Mouse (Mus musculus): ENCODE data around the gene Odf4. TPM values are rescaled to one million over a fixed set of nuclear protein-coding genes. Genes with fewer than 3 reads are reported as not detected.

Odf4 gene
- polyA plus RNA-seq, 1 experiment, result 1.2 TPM

DNA sequence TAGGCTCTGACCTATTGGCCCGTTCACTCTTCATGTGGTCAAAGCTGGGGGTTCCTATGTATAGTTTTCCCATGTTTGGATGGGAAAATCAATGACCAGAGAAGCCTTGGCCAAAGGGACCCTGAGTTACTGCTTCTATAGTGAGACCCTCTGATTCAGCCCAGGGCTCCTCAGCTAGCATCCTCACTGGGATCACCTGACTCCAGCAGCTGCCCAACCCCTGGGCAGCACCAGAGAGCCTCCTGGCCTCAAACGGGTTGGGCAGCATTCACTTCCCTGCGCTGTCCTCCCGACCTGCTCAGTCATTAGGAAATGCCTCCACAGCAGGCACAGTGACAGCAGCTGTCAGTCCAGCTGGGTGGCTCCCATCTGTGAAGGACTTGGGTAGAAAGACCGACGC lies 38.6 kb downstream of the Odf4 start, which contains the start of gene Rnf222:
Gene Rnf222 (plus strand): TSS at position 301 of the 400 bp plus-strand sequence.
- Histone ChIP-seq H3K4me3 (ENCODE audit: insufficient read depth, low read length) (no peak within 1 kb of the TSS), H3K27ac (ENCODE audit: insufficient read depth, low read length) (no peak within 1 kb of the TSS), H3K4me1 (ENCODE audit: control insufficient read depth, insufficient read depth, low read length) (no peaks in the 10 kb centered on the region)
- TF ChIP-seq POLR2A (IDR thresholded peaks at IDR 0.05; ENCODE audit: extremely low read depth, insufficient read depth, low read length), result no peak
- no peak for TF ChIP-seq CTCF (IDR thresholded peaks at IDR 0.05; ENCODE audit: extremely low read depth, insufficient read depth, low read length)

DNA sequence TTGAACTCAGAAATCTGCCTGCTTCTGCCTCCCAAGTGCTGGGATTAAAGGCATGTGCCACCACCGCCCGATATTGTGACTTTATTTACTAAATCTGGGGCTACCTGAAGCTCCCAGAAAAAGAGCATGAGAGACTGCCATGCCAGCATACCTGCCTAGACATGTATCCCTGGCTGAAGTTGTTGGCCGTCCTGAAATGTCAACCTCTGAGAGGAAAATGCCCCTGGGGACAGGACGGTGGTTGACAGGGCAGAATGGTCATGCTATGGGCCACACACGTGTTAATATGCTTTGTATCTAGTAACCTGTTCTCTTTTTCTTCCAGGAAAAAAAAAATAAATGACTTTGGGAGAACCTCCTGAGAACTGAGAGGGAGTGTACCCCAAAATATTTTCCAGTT lies 40.8 kb downstream of the Odf4 start:
- Histone ChIP-seq H3K4me1 (ENCODE audit: control insufficient read depth, insufficient read depth, low read length) (no peaks in the 10 kb centered on the region), H3K27ac (ENCODE audit: insufficient read depth, low read length) (no peak overlapping the region), H3K4me3 (ENCODE audit: insufficient read depth, low read length) (no peak overlapping the region)
- TF ChIP-seq CTCF (IDR thresholded peaks at IDR 0.05; ENCODE audit: extremely low read depth, insufficient read depth, low read length), result no peak
- TF ChIP-seq POLR2A (IDR thresholded peaks at IDR 0.05; ENCODE audit: extremely low read depth, insufficient read depth, low read length), result no peak

DNA sequence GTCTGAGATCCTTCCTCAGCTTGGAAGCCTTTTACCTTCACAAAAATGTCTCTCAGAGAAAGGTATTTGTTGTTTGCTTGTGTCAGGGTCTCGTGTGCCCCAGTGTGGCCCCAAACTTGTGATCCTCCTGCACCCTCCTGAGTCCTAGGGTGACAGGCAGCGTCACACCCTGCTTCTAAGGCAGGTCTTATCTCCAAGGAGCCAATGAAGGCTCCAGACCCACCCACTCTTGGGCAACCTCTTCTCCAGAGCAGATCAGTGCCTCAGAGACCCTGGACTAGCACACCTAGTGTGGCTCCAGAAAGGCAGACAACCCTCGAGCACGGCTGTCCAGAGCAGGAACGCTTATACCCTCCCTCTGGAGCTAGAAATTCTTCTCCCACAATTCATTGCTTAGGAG lies 42.5 kb downstream of the Odf4 start:
- H3K27ac ChIP-seq (ENCODE audit: insufficient read depth, low read length), result no peak overlapping the region
- TF ChIP-seq POLR2A (IDR thresholded peaks at IDR 0.05; ENCODE audit: extremely low read depth, insufficient read depth, low read length) (no peak), CTCF (IDR thresholded peaks at IDR 0.05; ENCODE audit: extremely low read depth, insufficient read depth, low read length) (no peak)
- no peak overlapping the region for H3K4me3 ChIP-seq (ENCODE audit: insufficient read depth, low read length)
- no peaks in the 10 kb centered on the region for H3K4me1 ChIP-seq (ENCODE audit: control insufficient read depth, insufficient read depth, low read length)

DNA sequence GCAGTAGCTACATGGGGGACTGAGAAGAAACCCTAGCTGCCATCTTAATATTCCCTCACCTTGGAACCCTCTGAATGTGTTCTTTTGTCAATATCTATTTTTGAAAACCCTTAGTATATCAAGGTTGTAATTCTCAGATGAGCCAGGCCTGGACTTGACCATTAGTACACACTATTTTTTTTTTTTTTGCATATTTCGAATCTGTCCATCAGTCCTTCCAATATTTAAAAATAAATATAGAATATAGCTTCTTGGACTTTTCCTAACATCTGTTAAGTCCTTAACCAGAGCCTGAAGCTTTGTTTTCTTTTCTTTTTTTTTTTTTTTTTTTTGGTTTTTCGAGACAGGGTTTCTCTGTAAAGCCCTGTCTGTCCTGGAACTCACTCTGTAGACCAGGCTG lies 43.0 kb downstream of the Odf4 start:
- Histone ChIP-seq H3K27ac (ENCODE audit: insufficient read depth, low read length) (no peak overlapping the region), H3K4me1 (ENCODE audit: control insufficient read depth, insufficient read depth, low read length) (no peaks in the 10 kb centered on the region), H3K4me3 (ENCODE audit: insufficient read depth, low read length) (no peak overlapping the region)
- TF ChIP-seq POLR2A (IDR thresholded peaks at IDR 0.05; ENCODE audit: extremely low read depth, insufficient read depth, low read length), result no peak
- no peak for TF ChIP-seq CTCF (IDR thresholded peaks at IDR 0.05; ENCODE audit: extremely low read depth, insufficient read depth, low read length)

- TF ChIP-seq CTCF (IDR thresholded peaks at IDR 0.05; ENCODE audit: extremely low read depth, insufficient read depth, low read length) (no peak), POLR2A (IDR thresholded peaks at IDR 0.05; ENCODE audit: extremely low read depth, insufficient read depth, low read length) (no peak)
- no peak overlapping the region for H3K27ac ChIP-seq (ENCODE audit: insufficient read depth, low read length)
- no peaks in the 10 kb centered on the region for H3K4me1 ChIP-seq (ENCODE audit: control insufficient read depth, insufficient read depth, low read length)
- H3K4me3 ChIP-seq (ENCODE audit: insufficient read depth, low read length), result no peak overlapping the region
Measured at GRCm38 (mm10) chr11:68882107-68882506, 44.8 kb downstream of the Odf4 start.

- H3K4me3 ChIP-seq (ENCODE audit: insufficient read depth, low read length), result no peak overlapping the region
- TF ChIP-seq POLR2A (IDR thresholded peaks at IDR 0.05; ENCODE audit: extremely low read depth, insufficient read depth, low read length), result no peak
- no peak for TF ChIP-seq CTCF (IDR thresholded peaks at IDR 0.05; ENCODE audit: extremely low read depth, insufficient read depth, low read length)
Measured at GRCm38 (mm10) chr11:68878811-68879210, 48.1 kb downstream of the Odf4 start.

GRCm38 (mm10) chr11:68874841-68875240 lies 52.0 kb downstream of the Odf4 start:
- no peaks in the 10 kb centered on the region for H3K4me1 ChIP-seq (ENCODE audit: control insufficient read depth, insufficient read depth, low read length)
- H3K4me3 ChIP-seq (ENCODE audit: insufficient read depth, low read length), result no peak overlapping the region
- peak; percentile 78 for TF ChIP-seq CTCF (IDR thresholded peaks at IDR 0.05; ENCODE audit: extremely low read depth, insufficient read depth, low read length)
- no peak for TF ChIP-seq POLR2A (IDR thresholded peaks at IDR 0.05; ENCODE audit: extremely low read depth, insufficient read depth, low read length)
- no peak overlapping the region for H3K27ac ChIP-seq (ENCODE audit: insufficient read depth, low read length)

More at GRCm38 (mm10) chr11:68878811-68879210, 48.1 kb downstream of the Odf4 start:
- Histone ChIP-seq H3K4me1 (ENCODE audit: control insufficient read depth, insufficient read depth, low read length) (no peaks in the 10 kb centered on the region), H3K27ac (ENCODE audit: insufficient read depth, low read length) (no peak overlapping the region)

Other genes with a start within 250 kb of the Odf4 start
- gene Myh10, start 235.5 kb downstream of the Odf4 start, polyA plus RNA-seq (2012; rRNA removed), result 132 and 140 TPM in 2 replicates
- gene Ndel1, start 55.2 kb downstream of the Odf4 start, polyA plus RNA-seq (2012; rRNA removed), result 102 and 103 TPM in 2 replicates
- 0.04 and 0.06 TPM in 2 replicates for gene Rnf222, start 38.5 kb downstream of the Odf4 start, polyA plus RNA-seq (2012; rRNA removed)
- 1,839 and 1,926 TPM in 2 replicates for gene Rpl26, start 25.5 kb downstream of the Odf4 start, polyA plus RNA-seq (2012; rRNA removed)
- 27.5 and 32.5 TPM in 2 replicates for gene Arhgef15, start 30.4 kb upstream of the Odf4 start, polyA plus RNA-seq (2012; rRNA removed)
- 12.2 and 12.8 TPM in 2 replicates for gene Slc25a35, start 41.0 kb upstream of the Odf4 start, polyA plus RNA-seq (2012; rRNA removed)
- 33.8 and 37.5 TPM in 2 replicates for gene Rangrf, start 48.1 kb upstream of the Odf4 start, polyA plus RNA-seq (2012; rRNA removed)
- 17.6 and 20.9 TPM in 2 replicates for gene Pfas, start 81.4 kb upstream of the Odf4 start, polyA plus RNA-seq (2012; rRNA removed)
- 47.0 and 50.0 TPM in 2 replicates for gene Ctc1, start 88.8 kb upstream of the Odf4 start, polyA plus RNA-seq (2012; rRNA removed)
- gene Aurkb, start 118.6 kb upstream of the Odf4 start, polyA plus RNA-seq (2012; rRNA removed), result 0.57 and 1.2 TPM in 2 replicates
- 32.5 and 34.1 TPM in 2 replicates for gene Borcs6, start 132.6 kb upstream of the Odf4 start, polyA plus RNA-seq (2012; rRNA removed)
- 20.6 and 21.4 TPM in 2 replicates for gene Tmem107, start 143.7 kb upstream of the Odf4 start, polyA plus RNA-seq (2012; rRNA removed)
- gene Vamp2, start 161.4 kb upstream of the Odf4 start, polyA plus RNA-seq (2012; rRNA removed), result 1,153 and 1,156 TPM in 2 replicates
- gene Per1, start 168.1 kb upstream of the Odf4 start, polyA plus RNA-seq (2012; rRNA removed), result 48.3 and 57.6 TPM in 2 replicates
- gene Hes7, start 193.3 kb upstream of the Odf4 start, polyA plus RNA-seq (2012; rRNA removed), result 0.50 and 0.83 TPM in 2 replicates
- 2.1 and 2.3 TPM in 2 replicates for gene 9130213A22Rik, start 195.5 kb upstream of the Odf4 start, polyA plus RNA-seq (2012; rRNA removed)
- 8.7 and 11.6 TPM in 2 replicates for gene Aloxe3, start 198.8 kb upstream of the Odf4 start, polyA plus RNA-seq (2012; rRNA removed)
- gene Alox12b, start 229.9 kb upstream of the Odf4 start, polyA plus RNA-seq (2012; rRNA removed), result 4.4 and 5.4 TPM in 2 replicates